Mouse (Mus musculus): ENCODE data around the gene Srebf1.

DNA sequence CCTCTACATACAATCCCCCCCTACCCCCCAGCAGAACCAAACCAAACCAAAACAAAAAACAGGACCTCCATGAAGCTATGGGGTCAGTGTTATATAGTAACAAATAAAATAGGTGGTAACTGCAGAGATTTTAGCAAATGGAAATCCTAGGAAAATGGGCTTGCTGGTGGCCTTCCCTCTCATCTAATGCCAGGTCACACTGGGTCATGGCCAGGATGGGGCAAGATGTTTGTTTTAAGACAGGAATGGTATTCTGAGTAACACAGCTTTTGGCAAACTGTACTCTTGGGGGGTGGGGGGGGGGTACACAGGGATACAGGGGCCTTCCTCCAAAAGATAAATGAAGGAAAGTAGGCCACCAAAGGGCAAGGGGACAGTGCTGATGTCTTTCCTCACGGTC is 59.8 kb downstream of the Srebf1 start:
- TF ChIP-seq POLR2A (IDR thresholded peaks at IDR 0.05; ENCODE audit: low read depth, low read length) (no peak), CTCF (conservative IDR thresholded peaks at IDR 0.05; ENCODE audit: insufficient read depth, insufficient read length, low read depth, low read length) (no peak)
